Mouse (Mus musculus) erythroblast, embryonic 14.5 days (primary cell): ENCODE data around the gene Arl2. TPM values are rescaled to one million over a fixed set of nuclear protein-coding genes. Genes with fewer than 3 reads are reported as not detected.

Experiments used
- H3K27me3 ChIP-seq: 2 replicates; pipeline ENCODE4 v1.6.1; 2012; ENCODE audit warnings: inconsistent platforms; ENCODE audit not compliant: control insufficient read depth
- H3K36me3 ChIP-seq: 2 replicates; pipeline ENCODE4 v1.6.1; 2012; ENCODE audit warnings: mild to moderate bottlenecking, inconsistent platforms; ENCODE audit not compliant: control insufficient read depth
- H3K4me1 ChIP-seq: 2 replicates; pipeline ENCODE4 v1.6.1; 2012; ENCODE audit warnings: inconsistent platforms; ENCODE audit not compliant: control insufficient read depth
- H3K4me3 ChIP-seq: replicated peaks from 2 replicates; pipeline ENCODE3; 2012; ENCODE audit warnings: moderate library complexity, mild to moderate bottlenecking, inconsistent platforms
- H3K9me3 ChIP-seq: 2 replicates; pipeline ENCODE4 v1.6.1; 2012; ENCODE audit warnings: low read length, inconsistent platforms, mixed read lengths; ENCODE audit not compliant: control insufficient read depth
- GATA1 ChIP-seq: IDR thresholded peaks from 2 replicates; pipeline ENCODE4 v1.6.1; 2012; ENCODE audit warnings: low read length, inconsistent platforms, mixed read lengths
- TAL1 ChIP-seq: IDR thresholded peaks from 3 replicates; pipeline ENCODE4 v1.6.1; 2012; ENCODE audit warnings: low read length, inconsistent platforms, mixed read lengths
- polyA plus RNA-seq: library from polyadenylated mRNA; stranded (reverse); fragments of >175 nt; gene quantifications from 2 replicates; pipeline ENCODE4 v1.2.3, GENCODE M21; 2012

Arl2 gene
- polyA plus RNA-seq, 1 experiment = 10.8 TPM

DNA sequence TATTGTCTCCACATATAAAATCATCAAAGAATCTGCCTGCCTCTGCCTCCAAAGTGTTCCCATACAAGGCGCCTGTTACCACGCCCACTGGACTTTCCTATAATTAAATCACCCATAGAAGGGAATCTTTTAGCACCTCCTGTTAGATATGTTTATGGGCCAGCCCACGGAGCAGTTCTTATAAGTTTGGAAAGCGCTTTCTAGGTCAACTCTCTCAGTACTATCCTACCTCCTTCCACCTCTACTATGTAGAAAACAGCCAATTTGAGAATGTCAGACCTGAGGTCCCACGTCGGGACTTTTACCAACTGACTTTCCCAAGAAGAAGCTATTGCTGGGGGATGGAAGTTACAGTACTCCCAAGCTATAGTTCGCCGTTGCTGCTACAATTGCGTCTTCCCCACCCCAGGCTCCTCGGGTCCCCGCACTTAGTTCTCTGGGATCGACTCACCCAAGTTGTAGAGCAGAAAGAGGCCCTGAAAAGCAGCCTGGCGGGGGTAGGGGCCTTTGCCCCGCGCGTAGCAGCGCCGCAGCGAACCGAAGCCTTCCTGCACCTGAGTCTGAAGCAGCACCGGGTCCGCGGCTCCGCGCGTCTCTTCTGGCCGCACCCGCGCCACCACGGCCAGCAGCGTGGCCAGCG is 23.9 kb downstream of the Arl2 start:
- no peaks in the 10 kb centered on the region for H3K9me3 ChIP-seq
- TF ChIP-seq GATA1 = no peak
- TF ChIP-seq TAL1 = no peak
- peaks cover 46% of the 10 kb centered on the region for H3K4me1 ChIP-seq
- H3K4me3 ChIP-seq = peak overlapping the region; percentile 84
- peaks cover 84% of the 10 kb centered on the region for H3K36me3 ChIP-seq
- no peaks in the 10 kb centered on the region for H3K27me3 ChIP-seq

DNA sequence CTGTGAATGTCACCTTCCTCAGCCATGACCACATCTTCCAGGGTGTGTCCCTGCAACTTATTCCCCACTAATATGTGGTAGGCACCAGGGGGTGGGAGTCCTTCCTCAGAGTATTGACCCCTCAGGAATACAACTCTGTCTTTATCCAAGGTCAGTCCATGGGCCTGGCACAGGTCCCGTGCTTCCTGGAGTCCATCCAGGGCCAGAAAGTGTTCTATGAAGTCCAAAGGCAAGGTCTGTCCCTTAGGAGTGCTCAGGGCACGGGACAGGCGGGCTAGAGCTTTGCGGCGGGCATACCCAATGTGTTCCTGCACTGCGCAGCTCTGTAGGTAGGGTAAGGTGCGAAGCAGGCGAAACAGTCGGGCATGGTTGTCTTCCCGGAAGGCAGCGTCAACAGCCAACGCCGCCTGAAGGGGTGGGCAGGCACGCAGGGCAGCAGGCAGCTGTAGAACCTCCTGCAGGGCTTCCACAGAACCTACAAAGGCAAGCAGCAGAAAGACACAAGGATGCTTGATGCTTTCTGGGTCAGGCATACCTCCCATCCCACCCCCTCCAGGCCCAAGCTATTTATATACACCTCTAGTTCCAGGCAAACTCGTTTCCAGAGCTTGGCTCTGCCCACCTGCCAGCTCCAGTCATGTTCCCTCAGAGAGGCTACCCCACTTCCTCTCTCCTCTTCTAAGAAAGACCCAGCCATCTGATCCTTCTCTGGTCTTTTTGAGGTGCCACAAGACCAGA is 25.1 kb downstream of the Arl2 start:
- H3K4me3 ChIP-seq = peak overlapping the region; percentile 84
- H3K36me3 ChIP-seq = peaks cover 78% of the 10 kb centered on the region
- H3K27me3 ChIP-seq = no peaks in the 10 kb centered on the region
- H3K4me1 ChIP-seq = peaks cover 40% of the 10 kb centered on the region
- TF ChIP-seq GATA1 = no peak
- no peak for TF ChIP-seq TAL1
- H3K9me3 ChIP-seq = no peaks in the 10 kb centered on the region

GRCm38 (mm10) chr19:6113116-6113515 is 28.2 kb downstream of the Arl2 start:
- TF ChIP-seq TAL1 (no peak), GATA1 (no peak)
- Histone ChIP-seq H3K9me3 (no peaks in the 10 kb centered on the region), H3K36me3 (peaks cover 58% of the 10 kb centered on the region), H3K4me1 (peaks cover 25% of the 10 kb centered on the region), H3K4me3 (no peak overlapping the region), H3K27me3 (no peaks in the 10 kb centered on the region)

GRCm38 (mm10) chr19:6105586-6105985 is 35.8 kb downstream of the Arl2 start, which contains the start of gene Naaladl1:
Gene Naaladl1 (plus strand): TSS chr19:6105782.
- H3K4me1 ChIP-seq = peaks cover 42% of the 10 kb centered on the region
- peaks cover 13% of the 10 kb centered on the region for H3K36me3 ChIP-seq
- H3K27me3 ChIP-seq = no peaks in the 10 kb centered on the region
- TF ChIP-seq TAL1 (no peak), GATA1 (no peak)
- H3K4me3 ChIP-seq = no peak within 1 kb of the TSS
- no peaks in the 10 kb centered on the region for H3K9me3 ChIP-seq

- H3K27me3 ChIP-seq = no peaks in the 10 kb centered on the region
- no peak for TF ChIP-seq TAL1
- no peak for TF ChIP-seq GATA1
- peaks cover 23% of the 10 kb centered on the region for H3K36me3 ChIP-seq
- peaks cover 49% of the 10 kb centered on the region for H3K4me1 ChIP-seq
- H3K9me3 ChIP-seq = no peaks in the 10 kb centered on the region
- no peak overlapping the region for H3K4me3 ChIP-seq
Observed at GRCm38 (mm10) chr19:6104476-6104875, 36.9 kb downstream of the Arl2 start.

- Histone ChIP-seq H3K4me3 (peak overlapping the region; percentile 7), H3K36me3 (peaks cover 37% of the 10 kb centered on the region), H3K9me3 (no peaks in the 10 kb centered on the region), H3K27me3 (no peaks in the 10 kb centered on the region), H3K4me1 (peaks cover 51% of the 10 kb centered on the region)
- TF ChIP-seq TAL1 = no peak
- no peak for TF ChIP-seq GATA1
Observed at GRCm38 (mm10) chr19:6102169-6102853, 39.0 kb downstream of the Arl2 start.

GRCm38 (mm10) chr19:6101186-6101585 is 40.2 kb downstream of the Arl2 start:
- Histone ChIP-seq H3K4me3 (no peak overlapping the region), H3K36me3 (peaks cover 47% of the 10 kb centered on the region), H3K27me3 (no peaks in the 10 kb centered on the region), H3K4me1 (peaks cover 50% of the 10 kb centered on the region), H3K9me3 (no peaks in the 10 kb centered on the region)
- no peak for TF ChIP-seq GATA1
- no peak for TF ChIP-seq TAL1

- Histone ChIP-seq H3K36me3 (peaks cover 75% of the 10 kb centered on the region), H3K27me3 (no peaks in the 10 kb centered on the region), H3K4me1 (peaks cover 25% of the 10 kb centered on the region), H3K4me3 (no peak overlapping the region), H3K9me3 (no peaks in the 10 kb centered on the region)
- TF ChIP-seq GATA1 = no peak
- no peak for TF ChIP-seq TAL1
Observed at GRCm38 (mm10) chr19:6097847-6098246, 43.5 kb downstream of the Arl2 start.

DNA sequence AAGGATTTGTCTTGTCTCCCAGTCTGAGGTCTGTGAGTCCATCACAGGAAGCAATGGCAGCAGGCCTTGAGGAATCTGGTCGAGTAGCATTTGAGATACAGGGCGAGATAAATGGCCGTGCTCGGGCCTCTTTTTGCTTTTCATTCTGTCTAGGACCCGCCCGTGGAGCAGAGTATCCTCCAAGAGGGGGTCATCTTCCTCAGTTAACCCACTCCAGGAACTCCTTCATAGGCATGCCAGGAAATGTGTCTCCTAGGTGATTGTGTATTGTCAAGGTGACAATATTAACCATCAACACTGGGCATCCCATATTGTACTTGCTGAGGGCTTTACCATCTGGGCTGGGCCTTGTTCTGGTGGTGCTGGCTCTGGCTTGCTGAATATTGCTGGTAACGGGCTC is 47.2 kb downstream of the Arl2 start, which contains the start of gene AC131692.1:
Gene AC131692.1 (plus strand): TSS at position 301 of the 400 bp plus-strand sequence.
- Histone ChIP-seq H3K36me3 (peaks cover 98% of the 10 kb centered on the region), H3K4me3 (no peak within 1 kb of the TSS), H3K4me1 (peaks cover 18% of the 10 kb centered on the region), H3K27me3 (no peaks in the 10 kb centered on the region), H3K9me3 (no peaks in the 10 kb centered on the region)
- TF ChIP-seq GATA1 = no peak
- TF ChIP-seq TAL1 = no peak
